Mouse (Mus musculus) MEL (cell line): ENCODE data around the gene Eef1g. TPM values are rescaled to one million over a fixed set of nuclear protein-coding genes. Genes with fewer than 3 reads are reported as not detected.
A peak's percentile ranks its signal among the peaks of the same experiment; 100 is the strongest.

Source experiments
- DNase-seq: peaks from one replicate; pipeline ENCODE4 v3.0.0; 2011; ENCODE audit warnings: low read depth, low spot score
- H3K27ac ChIP-seq: 2 replicates; pipeline ENCODE4 v1.5.1; 2012; ENCODE audit warnings: low read depth, mild to moderate bottlenecking, control low read depth, low read length, moderate library complexity; ENCODE audit not compliant: control insufficient read depth
- H3K27me3 ChIP-seq, 2 experiments: fragments of 150-350 bp in 1 of 2; sonication (generic) in 1 of 2; 2 replicates each; pipeline ENCODE4 v1.6.1; 2012; ENCODE audit warnings: low read length in 2 of 2, mild to moderate bottlenecking in 2 of 2, improper control_type of control experiment in 1 of 2, moderate library complexity in 1 of 2; ENCODE audit not compliant: insufficient read depth in 2 of 2, control insufficient read depth in 1 of 2
- H3K36me3 ChIP-seq, 2 experiments: 2 replicates each; pipeline ENCODE4 v1.6.1; 2012 to 2014; ENCODE audit warnings: low read length in 2 of 2, improper control_type of control experiment in 1 of 2, inconsistent platforms in 1 of 2, mild to moderate bottlenecking in 1 of 2; ENCODE audit not compliant: insufficient read depth in 2 of 2, control insufficient read depth in 1 of 2
- H3K4me1 ChIP-seq, 2 experiments: fragments of 150-350 bp in 1 of 2; sonication (generic) in 1 of 2; 2 replicates each; pipeline ENCODE4 v1.6.1; 2012; ENCODE audit warnings: low read length in 2 of 2, improper control_type of control experiment in 1 of 2, mild to moderate bottlenecking in 1 of 2; ENCODE audit not compliant: insufficient read depth in 2 of 2, control insufficient read depth in 1 of 2
- H3K4me3 ChIP-seq, 2 experiments: fragments of 150-350 bp in 1 of 2; sonication (generic) in 1 of 2; 2 replicates each; pipeline ENCODE4 v1.5.1; 2012; ENCODE audit warnings: low read depth in 2 of 2, low read length in 2 of 2, mild to moderate bottlenecking in 2 of 2, moderate library complexity in 2 of 2, control low read depth in 1 of 2, improper control_type of control experiment in 1 of 2; ENCODE audit not compliant: control insufficient read depth in 1 of 2, insufficient read depth in 1 of 2
- H3K79me2 ChIP-seq: 2 replicates; pipeline ENCODE4 v1.6.1; 2012; ENCODE audit warnings: mild to moderate bottlenecking, low read length, moderate library complexity; ENCODE audit not compliant: control insufficient read depth, poor library complexity, insufficient read depth
- H3K9ac ChIP-seq: 2 replicates; pipeline ENCODE4 v1.6.1; 2012; ENCODE audit warnings: low read depth, mild to moderate bottlenecking, control low read depth, low read length, moderate library complexity; ENCODE audit not compliant: control insufficient read depth, poor library complexity, severe bottlenecking
- H3K9me3 ChIP-seq: fragments of 150-350 bp; sonication (generic); replicated peaks from 2 replicates; pipeline ENCODE4 v1.6.1; 2012; ENCODE audit warnings: mild to moderate bottlenecking, low read length, improper control_type of control experiment, moderate library complexity; ENCODE audit not compliant: insufficient read depth
- CHD1 ChIP-seq: IDR thresholded peaks from 2 replicates; pipeline ENCODE4 v1.6.1; 2012; ENCODE audit warnings: low read depth, mild to moderate bottlenecking, inconsistent platforms, low read length, improper control_type of control experiment
- EP300 ChIP-seq, 2 experiments: IDR thresholded peaks; 2 replicates each; pipeline ENCODE4 v1.6.1; 2011; ENCODE audit warnings: improper control_type of control experiment in 2 of 2, low read length in 2 of 2, low read depth in 1 of 2, mild to moderate bottlenecking in 1 of 2
- GABPA ChIP-seq: IDR thresholded peaks from 2 replicates; pipeline ENCODE4 v1.6.1; 2012; ENCODE audit warnings: low read depth, mild to moderate bottlenecking, inconsistent platforms, low read length, improper control_type of control experiment, moderate library complexity
- JUND ChIP-seq: IDR thresholded peaks from 2 replicates; pipeline ENCODE4 v1.6.1; 2011; ENCODE audit warnings: low read depth, mild to moderate bottlenecking, improper control_type of control experiment, low read length
- MAFK ChIP-seq: IDR thresholded peaks from 2 replicates; pipeline ENCODE4 v1.6.1; 2011; ENCODE audit warnings: low read depth, mild to moderate bottlenecking, low read length, improper control_type of control experiment, borderline replicate concordance
- MYC ChIP-seq: IDR thresholded peaks from 2 replicates; pipeline ENCODE4 v1.6.1; 2011; ENCODE audit warnings: low read depth, mild to moderate bottlenecking, low read length, improper control_type of control experiment, moderate library complexity
- POLR2AphosphoS2 ChIP-seq: IDR thresholded peaks from 2 replicates; pipeline ENCODE4 v1.6.1; 2011; ENCODE audit warnings: low read length, improper control_type of control experiment
- RAD21 ChIP-seq: IDR thresholded peaks from 2 replicates; pipeline ENCODE4 v1.6.1; 2011; ENCODE audit warnings: mild to moderate bottlenecking, low read depth, low read length, improper control_type of control experiment
- RCOR1 ChIP-seq: IDR thresholded peaks from 2 replicates; pipeline ENCODE4 v1.6.1; 2012; ENCODE audit warnings: low read depth, mild to moderate bottlenecking, inconsistent platforms, low read length, improper control_type of control experiment
- SIN3A ChIP-seq: IDR thresholded peaks from 2 replicates; pipeline ENCODE4 v1.6.1; 2012; ENCODE audit warnings: low read length, improper control_type of control experiment, inconsistent platforms
- ZMIZ1 ChIP-seq: IDR thresholded peaks from 2 replicates; pipeline ENCODE4 v1.6.1; 2012; ENCODE audit warnings: low read depth, mild to moderate bottlenecking, inconsistent platforms, low read length, improper control_type of control experiment, moderate library complexity
- polyA plus RNA-seq, 2 experiments: library from polyadenylated mRNA; stranded (reverse) in 1 of 2; unstranded in 1 of 2; fragments of >175 nt in 1 of 2; fragments of >200 nt in 1 of 2; gene quantifications; 2 replicates each; pipeline versions ENCODE4 v1.2.1 to v1.2.4; 2012; ENCODE audit warnings: low replicate concordance in 2 of 2, low read depth in 1 of 2; ENCODE audit not compliant: insufficient read length in 2 of 2, insufficient read depth in 1 of 2, missing spikeins in 1 of 2
- total RNA-seq: library from RNA; depleted of rRNA; stranded (reverse); fragments of 300-350 nt; gene quantifications from 2 replicates; pipeline ENCODE4 v1.2.3, GENCODE M21; 2012

Eef1g gene
- total and polyA plus RNA-seq, 3 experiments: 1,362 to 1,817 (median 1,691) TPM

- peaks cover 0 to 12% of the 10 kb centered on the region in 2 experiments; a peak in 2 of 4 replicates for H3K36me3 ChIP-seq
- DNase-seq: peak; percentile 12
- TF ChIP-seq MYC (no peak), CHD1 (no peak), ZMIZ1 (no peak), RCOR1 (no peak), SIN3A (no peak), GABPA (no peak), JUND (no peak), POLR2AphosphoS2 (no peak), MAFK (no peak), EP300 (IDR thresholded peaks at IDR 0.05; ENCODE audit: low read depth in 1 of 2, low read length in 2 of 2) (no peak)
- TF ChIP-seq, all 39 proteins: peak for 0
- no peaks in the 10 kb centered on the region for H3K79me2 ChIP-seq
- no peaks in the 10 kb centered on the region for H3K9me3 ChIP-seq
- no peak overlapping the region for H3K27ac ChIP-seq
- peaks cover 8 to 25% of the 10 kb centered on the region in 2 experiments for H3K4me1 ChIP-seq
- no peak overlapping the region for H3K4me3 ChIP-seq
- no peak overlapping the region for H3K9ac ChIP-seq
- no peaks in the 10 kb centered on the region; a peak in 1 of 4 replicates for H3K27me3 ChIP-seq
Observed at GRCm38 (mm10) chr19:8988346-8989065, 21.7 kb downstream of the Eef1g start.

GRCm38 (mm10) chr19:8989066-8989566, 22.3 kb downstream of the Eef1g start, which contains the start of gene Ahnak:
Ahnak (plus strand) TSS chr19:8989284.
- H3K36me3 ChIP-seq: peaks cover 0 to 6% of the 10 kb centered on the region in 2 experiments; a peak in 2 of 4 replicates
- DNase-seq: peak; percentile 46
- H3K27me3 ChIP-seq: no peaks in the 10 kb centered on the region; a peak in 1 of 4 replicates
- no peaks in the 10 kb centered on the region for H3K79me2 ChIP-seq
- TF ChIP-seq RAD21 (no peak), JUND (no peak)
- H3K9me3 ChIP-seq: no peaks in the 10 kb centered on the region
- H3K4me3 ChIP-seq: peak within 1 kb of the TSS; percentile 45 to 67
- H3K27ac ChIP-seq: no peak within 1 kb of the TSS
- H3K4me1 ChIP-seq: peaks cover 4 to 18% of the 10 kb centered on the region in 2 experiments
- H3K9ac ChIP-seq: peak within 1 kb of the TSS; percentile 55
